Mouse (Mus musculus) heart, postnatal 10 days (tissue): Measurements from ENCODE around the gene Cd99l2. TPM values are rescaled to one million over a fixed set of nuclear protein-coding genes. Genes with fewer than 3 reads are reported as not detected.

Source experiments
- DNase-seq, 2 experiments: peaks; one replicate each; pipeline ENCODE4 v3.0.0; 2021
- intact Hi-C: fragments of 180-260 bp; cut with DNase I; formaldehyde crosslinking; loops from one replicate; pipeline ENCODE4 v1.15.1; 2025
- microRNA-seq, 2 experiments: library from miRNA; unstranded; fragments of <30 nt; microRNA quantifications; one replicate each; pipeline ENCODE4 v1.2.0; 2022
- total RNA-seq, 2 experiments: library from RNA; stranded (reverse); gene quantifications; 2 replicates each; pipeline ENCODE4 v1.2.3; 2021

Gene Cd99l2
- total RNA-seq, 2 experiments from 2014 or later = 50.2 to 50.5 TPM

- no peak for DNase-seq
- intact Hi-C loops = no loop called here
Measured at GRCm38 (mm10) chrX:71378435-71378834, 114.2 kb downstream of the Cd99l2 start.

GRCm38 (mm10) chrX:71376781-71377180 lies 115.9 kb downstream of the Cd99l2 start:
- DNase-seq = no peak
- intact Hi-C loops = no loop called here

Small RNAs within 50 kb of the gene (microRNA-seq; reads per million reads assigned to microRNA genes)
- 0 reads per million in 2 experiments for gene Gm23945

Other genes with a start within 250 kb of the Cd99l2 start
- 10 to 100 TPM; 30.8 to 31.6 TPM for gene Mtmr1, start 128.1 kb downstream of the Cd99l2 start, total RNA-seq
- gene Hmgb3, start 63.1 kb upstream of the Cd99l2 start, total RNA-seq = 100 to 1,000 TPM; 110 TPM
- gene Gpr50, start 170.8 kb upstream of the Cd99l2 start, total RNA-seq = not detected